Mouse (Mus musculus) heart, embryonic 11.5 days (tissue): ENCODE results near the gene Nsrp1. TPM values are rescaled to one million over a fixed set of nuclear protein-coding genes. Genes with fewer than 3 reads are reported as not detected.

Experiments used
- ATAC-seq: fragments of 200-750 bp; cut with Nextera tagmentation; replicated peaks from 2 replicates; pipeline ENCODE4 v1.8.0; 2017; ENCODE audit warnings: moderate library complexity; ENCODE audit not compliant: insufficient number of reproducible peaks, low FRiP score, low TSS enrichment
- H3K27ac ChIP-seq: fragments of 300-500 bp; sonication (generic); 2 replicates; pipeline ENCODE4 v1.5.1; 2014; ENCODE audit warnings: mild to moderate bottlenecking, low read depth, low read length
- H3K27me3 ChIP-seq: fragments of 300-500 bp; sonication (generic); 2 replicates; pipeline ENCODE4 v1.6.1; 2014; ENCODE audit warnings: mild to moderate bottlenecking, low read length, mixed read lengths; ENCODE audit not compliant: control insufficient read depth, insufficient read depth
- H3K36me3 ChIP-seq: fragments of 300-500 bp; sonication (generic); 2 replicates; pipeline ENCODE4 v1.6.1; 2014; ENCODE audit warnings: mild to moderate bottlenecking, low read length, moderate library complexity, mixed read lengths; ENCODE audit not compliant: control insufficient read depth, insufficient read depth
- H3K4me1 ChIP-seq: fragments of 300-500 bp; sonication (generic); 2 replicates; pipeline ENCODE4 v1.6.1; 2014; ENCODE audit warnings: low read length; ENCODE audit not compliant: control insufficient read depth, insufficient read depth
- H3K4me2 ChIP-seq: fragments of 300-500 bp; sonication (generic); 2 replicates; pipeline ENCODE4 v1.6.1; 2014; ENCODE audit warnings: mild to moderate bottlenecking, moderate library complexity
- H3K4me3 ChIP-seq: fragments of 300-500 bp; sonication (generic); 2 replicates; pipeline ENCODE4 v1.5.1; 2014; ENCODE audit warnings: low read depth, low read length
- H3K9ac ChIP-seq: fragments of 300-500 bp; sonication (generic); 2 replicates; pipeline ENCODE4 v1.6.1; 2014; ENCODE audit warnings: mild to moderate bottlenecking, low read depth, low read length, moderate library complexity
- H3K9me3 ChIP-seq: fragments of 300-500 bp; sonication (generic); replicated peaks from 2 replicates; pipeline ENCODE4 v1.6.1; 2016; ENCODE audit warnings: low read length; ENCODE audit not compliant: control insufficient read depth
- WGBS: fragments of 180-500 bp; shearing (Covaris S2); extraction: QIAGEN DNeasy Blood & Tissue Kit; methylation state at CpG from one replicate; pipeline ENCODE4 v1.1.7; 2014; ENCODE audit not compliant: insufficient replicate concordance; 5-methylcytosine and 5-hydroxymethylcytosine counted together
- polyA plus RNA-seq: library from polyadenylated mRNA; unstranded; fragments of >200 nt; fragmentation: Nextera tagmentation; extraction: Ambion mirVana; gene quantifications from 2 replicates; pipeline ENCODE4 v1.2.1, GENCODE M21; 2014

The Nsrp1 gene
- polyA plus RNA-seq, 1 experiment from 2014 or later, result 52.6 TPM

- H3K9me3 ChIP-seq, result no peaks in the 10 kb centered on the region
Observed at GRCm38 (mm10) chr11:77026559-77026958, 51.7 kb downstream of the Nsrp1 start.

GRCm38 (mm10) chr11:77021749-77022396 is 56.4 kb downstream of the Nsrp1 start:
- no peak overlapping the region for H3K9ac ChIP-seq
- no peaks in the 10 kb centered on the region for H3K27me3 ChIP-seq
- 78% methylated on average over 9 of the region's 9 CpGs for whole genome bisulfite sequencing
- H3K9me3 ChIP-seq, result no peaks in the 10 kb centered on the region
- H3K36me3 ChIP-seq, result no peaks in the 10 kb centered on the region
- H3K4me3 ChIP-seq, result no peak overlapping the region
- H3K4me1 ChIP-seq, result 0 out of 2 replicates have a peak, but pooled peaks cover 2% of the 10 kb centered on the region
- H3K4me2 ChIP-seq, result no peak overlapping the region
- H3K27ac ChIP-seq, result no peak overlapping the region
- no peak for ATAC-seq

More at GRCm38 (mm10) chr11:77026559-77026958, 51.7 kb downstream of the Nsrp1 start:
- 53% methylated on average over 3 of the region's 3 CpGs for WGBS
- Histone ChIP-seq H3K4me2 (no peak overlapping the region), H3K4me1 (no peaks in the 10 kb centered on the region), H3K4me3 (no peak overlapping the region), H3K9ac (no peak overlapping the region), H3K27ac (no peak overlapping the region), H3K36me3 (no peaks in the 10 kb centered on the region), H3K27me3 (no peaks in the 10 kb centered on the region)
- no peak for ATAC-seq

GRCm38 (mm10) chr11:77019539-77019938 is 58.7 kb downstream of the Nsrp1 start:
- H3K36me3 ChIP-seq, result no peaks in the 10 kb centered on the region
- H3K4me2 ChIP-seq, result no peak overlapping the region
- H3K4me3 ChIP-seq, result no peak overlapping the region
- H3K9me3 ChIP-seq, result no peaks in the 10 kb centered on the region
- no peak overlapping the region for H3K27ac ChIP-seq
- no peak for ATAC-seq
- 17% methylated on average over 8 of the region's 8 CpGs for WGBS
- no peak overlapping the region for H3K9ac ChIP-seq
- 0 out of 2 replicates have a peak, but pooled peaks cover 2% of the 10 kb centered on the region for H3K4me1 ChIP-seq
- no peaks in the 10 kb centered on the region for H3K27me3 ChIP-seq

GRCm38 (mm10) chr11:77018046-77018445 is 60.2 kb downstream of the Nsrp1 start:
- H3K9ac ChIP-seq, result no peak overlapping the region
- no peak overlapping the region for H3K4me2 ChIP-seq
- ATAC-seq, result no peak
- 69% methylated on average over 11 of the region's 11 CpGs for WGBS
- 0 out of 2 replicates have a peak, but pooled peaks cover 2% of the 10 kb centered on the region for H3K4me1 ChIP-seq
- no peaks in the 10 kb centered on the region for H3K36me3 ChIP-seq
- H3K4me3 ChIP-seq, result no peak overlapping the region
- H3K27ac ChIP-seq, result no peak overlapping the region
- no peaks in the 10 kb centered on the region for H3K27me3 ChIP-seq
- no peaks in the 10 kb centered on the region for H3K9me3 ChIP-seq

- Histone ChIP-seq H3K27me3 (0 out of 2 replicates have a peak, but pooled peaks cover 2% of the 10 kb centered on the region), H3K36me3 (no peaks in the 10 kb centered on the region), H3K9ac (no peak overlapping the region), H3K27ac (no peak overlapping the region), H3K4me2 (no peak overlapping the region), H3K4me3 (no peak overlapping the region), H3K9me3 (no peaks in the 10 kb centered on the region), H3K4me1 (0 out of 2 replicates have a peak, but pooled peaks cover 5% of the 10 kb centered on the region)
- no peak for ATAC-seq
- whole genome bisulfite sequencing, result 75% methylated on average over 10 of the region's 10 CpGs
Observed at GRCm38 (mm10) chr11:77010762-77011475, 67.3 kb downstream of the Nsrp1 start.

GRCm38 (mm10) chr11:77009069-77010025 is 68.9 kb downstream of the Nsrp1 start:
- Histone ChIP-seq H3K36me3 (no peaks in the 10 kb centered on the region), H3K27ac (no peak overlapping the region), H3K4me1 (0 out of 2 replicates have a peak, but pooled peaks cover 5% of the 10 kb centered on the region), H3K9me3 (no peaks in the 10 kb centered on the region), H3K27me3 (0 out of 2 replicates have a peak, but pooled peaks cover 4% of the 10 kb centered on the region), H3K4me3 (no peak overlapping the region), H3K4me2 (no peak overlapping the region), H3K9ac (no peak overlapping the region)
- WGBS, result 49% methylated on average over 16 of the region's 16 CpGs
- ATAC-seq, result no peak

GRCm38 (mm10) chr11:77006616-77007015 is 71.6 kb downstream of the Nsrp1 start:
- H3K4me3 ChIP-seq, result no peak overlapping the region
- H3K27me3 ChIP-seq, result peaks cover 7% of the 10 kb centered on the region; the same call in 1 of the 2 replicates
- ATAC-seq, result no peak
- WGBS, result 41% methylated on average over 6 of the region's 6 CpGs
- H3K9me3 ChIP-seq, result no peaks in the 10 kb centered on the region
- H3K4me1 ChIP-seq, result 0 out of 2 replicates have a peak, but pooled peaks cover 5% of the 10 kb centered on the region
- no peaks in the 10 kb centered on the region for H3K36me3 ChIP-seq
- no peak overlapping the region for H3K27ac ChIP-seq
- H3K4me2 ChIP-seq, result no peak overlapping the region
- no peak overlapping the region for H3K9ac ChIP-seq

GRCm38 (mm10) chr11:77005881-77006280 is 72.4 kb downstream of the Nsrp1 start:
- no peaks in the 10 kb centered on the region for H3K36me3 ChIP-seq
- H3K9me3 ChIP-seq, result no peaks in the 10 kb centered on the region
- 0 out of 2 replicates have a peak, but pooled peaks cover 5% of the 10 kb centered on the region for H3K4me1 ChIP-seq
- no peak overlapping the region for H3K4me3 ChIP-seq
- no peak overlapping the region for H3K4me2 ChIP-seq
- 62% methylated on average over 4 of the region's 4 CpGs for WGBS
- no peak overlapping the region for H3K27ac ChIP-seq
- peaks cover 13% of the 10 kb centered on the region for H3K27me3 ChIP-seq
- no peak overlapping the region for H3K9ac ChIP-seq
- ATAC-seq, result no peak
